Mouse (Mus musculus) gastrocnemius, postnatal 36 days (tissue): ENCODE measurements around the gene Trp53rka. TPM values are rescaled to one million over a fixed set of nuclear protein-coding genes. Genes with fewer than 3 reads are reported as not detected.

Experiments used
- total RNA-seq, 2 experiments: library from RNA; stranded (reverse); gene quantifications; 2 replicates each; pipeline ENCODE4 v1.2.3; 2021

Gene Trp53rka
- total RNA-seq, 2 experiments from 2014 or later, result 7.4 to 9.4 TPM

Other genes starting within 250 kb of the Trp53rka start
- gene Slc35c2, start 205.5 kb downstream of the Trp53rka start, total RNA-seq, result 10 to 100 TPM; 19.5 to 20.8 TPM
- 10 to 100 TPM; 12.2 to 14.5 TPM for gene Elmo2, start 166.8 kb downstream of the Trp53rka start, total RNA-seq
- not detected for gene Zfp663, start 124.6 kb downstream of the Trp53rka start, total RNA-seq
- 1 to 10 TPM; 1.5 to 2.0 TPM for gene Zfp334, start 105.1 kb downstream of the Trp53rka start, total RNA-seq
- gene Ocstamp, start 92.9 kb downstream of the Trp53rka start, total RNA-seq, result under 1 TPM in 1 of 2 experiments, not detected in 1; 0.08 TPM
- under 1 TPM in 1 of 2 experiments, not detected in 1; 0.27 TPM for gene Slc13a3, start 20.1 kb downstream of the Trp53rka start, total RNA-seq
- gene Slc2a10, start 10.5 kb upstream of the Trp53rka start, total RNA-seq, result 1 to 10 TPM; 1.3 to 1.4 TPM
- 1 to 10 TPM; 3.2 TPM for gene Eya2, start 101.7 kb upstream of the Trp53rka start, total RNA-seq